Mouse (Mus musculus): ENCODE results near the gene Mettl26.

Mettl26 gene

DNA sequence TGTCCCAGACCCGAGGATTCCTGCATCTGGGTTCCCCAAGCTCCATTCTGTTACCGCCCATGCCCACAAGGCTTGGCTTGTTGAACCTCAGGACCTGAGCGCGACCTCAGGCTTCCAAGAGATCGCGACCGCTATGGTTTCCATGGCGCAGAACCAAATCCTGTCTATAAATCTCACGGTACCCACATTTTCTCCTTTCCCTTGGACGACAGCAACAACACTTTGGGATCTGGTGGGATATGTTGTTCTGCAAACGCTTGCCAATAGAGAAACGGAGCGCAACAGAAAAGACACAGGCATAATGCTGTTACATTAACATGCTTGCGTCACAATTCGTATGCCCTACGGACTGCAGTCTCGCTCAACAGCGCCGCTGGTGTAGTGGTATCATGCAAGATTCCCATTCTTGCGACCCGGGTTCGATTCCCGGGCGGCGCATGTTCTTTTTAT, at the start of gene Mettl26:
TSS of gene Mettl26 (plus strand) at position 354 of the 450 bp plus-strand sequence.
- in situ Hi-C loops (cut with MboI): no loop called here

GRCm38 (mm10) chr17:25825311-25825710, 49.6 kb upstream of the Mettl26 start:
- in situ Hi-C loops (cut with MboI): no loop called here

- in situ Hi-C loops (cut with MboI): no loop called here
Measured at GRCm38 (mm10) chr17:25825984-25826570, 48.8 kb upstream of the Mettl26 start.

DNA sequence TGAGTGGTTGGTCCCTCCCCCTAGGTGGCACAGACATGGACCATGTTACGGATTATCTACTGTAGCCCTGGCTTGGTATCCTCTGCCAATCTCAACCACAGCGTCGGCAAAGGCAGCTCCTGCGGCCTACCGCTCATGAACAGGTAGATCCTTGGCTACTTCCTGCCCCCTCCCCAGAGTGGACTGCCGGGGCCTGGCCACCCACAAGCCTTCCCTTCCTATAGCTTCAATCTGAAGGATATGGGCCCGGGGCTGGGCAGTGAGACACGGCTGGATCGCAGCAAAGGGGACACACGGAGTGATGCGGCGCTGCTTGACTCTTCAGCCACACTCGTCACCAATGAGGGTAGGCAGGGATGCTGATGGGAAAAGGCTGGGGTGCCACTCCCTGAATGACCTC, 47.9 kb upstream of the Mettl26 start:
- in situ Hi-C loops (cut with MboI): no loop called here

- in situ Hi-C loops (cut with MboI): no loop called here
Measured at GRCm38 (mm10) chr17:25827546-25828222, 47.2 kb upstream of the Mettl26 start.

GRCm38 (mm10) chr17:25828223-25828594, 46.7 kb upstream of the Mettl26 start:
- in situ Hi-C loops (cut with MboI): no loop called here

GRCm38 (mm10) chr17:25828712-25829557, 45.9 kb upstream of the Mettl26 start, which contains the start of gene Jmjd8:
Gene Jmjd8, plus strand, starts transcription at chr17:25828867.
- in situ Hi-C loops (cut with MboI): no loop called here

- in situ Hi-C loops (cut with MboI): no loop called here
Measured at GRCm38 (mm10) chr17:25829558-25830017, 45.3 kb upstream of the Mettl26 start.

GRCm38 (mm10) chr17:25830200-25830753, 44.6 kb upstream of the Mettl26 start:
- in situ Hi-C loops (cut with MboI): no loop called here

GRCm38 (mm10) chr17:25830806-25831431, 44.0 kb upstream of the Mettl26 start:
- in situ Hi-C loops (cut with MboI): no loop called here

GRCm38 (mm10) chr17:25831451-25832281, 43.2 kb upstream of the Mettl26 start:
- in situ Hi-C loops (cut with MboI): no loop called here

- in situ Hi-C loops (cut with MboI): no loop called here
Measured at GRCm38 (mm10) chr17:25832436-25833290, 42.2 kb upstream of the Mettl26 start.

- in situ Hi-C loops (cut with MboI): no loop called here
Measured at GRCm38 (mm10) chr17:25833291-25833663, 41.6 kb upstream of the Mettl26 start, which contains the start of gene Stub1. Gene Stub1, minus strand, starts transcription at chr17:25833404.

DNA sequence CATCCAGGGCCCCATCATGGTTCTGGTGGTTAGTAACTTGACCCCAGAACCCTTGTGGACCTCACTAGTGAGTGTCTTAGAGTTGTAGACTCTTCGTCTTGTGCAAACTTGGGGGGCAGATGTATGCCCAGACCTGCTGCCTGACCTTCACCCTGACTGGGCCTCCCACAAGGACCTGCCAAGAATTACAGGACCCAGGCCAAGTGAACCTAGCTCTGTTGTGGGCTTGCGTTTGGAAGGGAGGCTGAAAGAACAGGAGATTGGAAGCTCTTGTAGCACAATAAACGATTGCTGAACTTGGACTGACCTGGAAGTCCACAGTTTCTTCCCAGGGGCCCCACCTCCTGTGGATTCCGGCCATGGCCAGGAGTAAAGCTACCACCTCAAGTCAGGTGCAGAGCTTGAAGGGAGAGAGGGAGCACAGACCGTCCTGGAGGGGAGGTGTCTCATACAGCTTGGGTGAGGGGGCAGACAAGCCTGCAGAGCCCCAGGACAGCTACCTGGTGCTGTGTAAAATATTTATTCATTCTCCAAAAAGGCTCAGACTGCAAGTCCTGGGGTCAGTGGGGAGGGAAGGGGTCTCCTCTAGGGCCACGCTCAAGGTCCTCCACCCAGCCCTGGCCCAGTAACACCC, 40.8 kb upstream of the Mettl26 start:
- in situ Hi-C loops (cut with MboI): no loop called here

DNA sequence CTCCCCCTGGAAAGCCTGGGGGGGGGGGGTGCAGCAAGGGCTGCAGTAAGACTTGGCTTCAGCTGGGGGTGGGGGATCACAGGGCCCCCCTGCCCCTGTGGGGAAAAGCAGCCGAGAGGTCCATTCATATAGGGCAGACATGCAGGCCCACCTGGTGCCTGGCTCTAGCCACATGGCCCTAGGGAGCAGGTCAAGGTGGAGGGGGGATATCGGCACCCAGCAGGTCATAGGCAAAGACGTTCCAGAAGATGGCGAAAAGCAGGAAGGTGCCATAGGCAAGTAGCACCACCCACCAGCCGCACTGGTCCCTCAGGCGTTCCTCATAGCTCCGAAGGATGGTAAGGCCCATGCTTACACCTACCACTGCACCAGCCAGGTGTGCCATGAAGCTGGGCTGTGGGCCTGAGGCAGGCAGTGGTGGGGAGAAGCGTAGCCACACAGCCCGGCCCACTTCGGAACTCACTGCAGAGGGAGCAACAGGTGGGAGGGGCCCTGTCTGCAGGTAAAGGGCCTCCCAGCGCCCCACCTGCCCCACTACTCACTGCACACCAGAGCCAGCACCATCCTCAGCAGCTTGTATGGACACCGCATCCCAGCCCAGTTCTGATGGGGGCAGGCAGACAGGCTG, 40.2 kb upstream of the Mettl26 start:
- in situ Hi-C loops (cut with MboI): no loop called here

GRCm38 (mm10) chr17:25835301-25835700, 39.6 kb upstream of the Mettl26 start:
- in situ Hi-C loops (cut with MboI): no loop called here

GRCm38 (mm10) chr17:25835816-25836215, 39.1 kb upstream of the Mettl26 start:
- in situ Hi-C loops (cut with MboI): no loop called here

GRCm38 (mm10) chr17:25836397-25837075, 38.3 kb upstream of the Mettl26 start:
- in situ Hi-C loops (cut with MboI): no loop called here

Data from mature B cell (primary cell).